Mouse (Mus musculus): ENCODE results near the gene Rc3h1.
A peak's percentile ranks its signal among the peaks of the same experiment; 100 is the strongest.

DNA sequence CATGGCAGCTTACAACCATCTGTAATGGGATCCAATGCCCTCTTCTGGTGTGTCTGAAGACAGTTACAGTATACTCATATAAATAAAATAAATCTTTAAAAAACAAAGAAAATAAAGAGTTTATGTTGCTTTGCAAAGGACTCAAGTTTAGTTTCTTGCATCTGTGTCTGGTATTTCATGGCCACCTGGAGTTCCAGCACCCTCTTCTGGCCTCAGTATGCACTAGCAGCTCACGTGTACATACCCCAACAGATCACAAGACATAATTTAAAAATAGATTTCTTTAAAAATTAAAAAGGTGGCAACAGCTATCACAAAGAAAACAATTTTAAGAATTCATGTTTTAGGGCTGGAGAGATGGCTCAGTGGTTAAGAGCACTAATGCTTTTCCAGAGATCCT lies 15.7 kb downstream of the Rc3h1 start:
- TF ChIP-seq CTCF (IDR thresholded peaks at IDR 0.05; ENCODE audit: extremely low read depth, insufficient read length, insufficient replicate concordance, low read depth, low read length) (peak; percentile 18; the same call in 1 of the 2 replicates), POLR2A (IDR thresholded peaks at IDR 0.05; ENCODE audit: low read depth, low read length) (no peak)
